Mouse (Mus musculus): ENCODE measurements at regions not wholly inside any gene's neighbourhood (a gene's known extent, or its start where the extent isn't known, plus 50 kb on each side); places are given as distances from the start of the nearest gene placed in this dataset.

GRCm38 (mm10) chr3:19429422-19430076 lies 198.9 kb downstream of the 1700064H15Rik start:
- TF ChIP-seq ZNF384 (IDR thresholded peaks at IDR 0.05; ENCODE audit: low read depth, low read length), result no peak
- TF ChIP-seq UBTF (IDR thresholded peaks at IDR 0.05; ENCODE audit: borderline replicate concordance, insufficient read depth, low read depth, low read length), result no peak
- TF ChIP-seq HCFC1 (IDR thresholded peaks at IDR 0.05; ENCODE audit: low read depth, low read length), result no peak
- TF ChIP-seq POLR2A (IDR thresholded peaks at IDR 0.05; ENCODE audit: control insufficient read depth in 1 of 2, insufficient read depth in 1 of 2, low read depth in 1 of 2, low read length in 2 of 2, poor library complexity in 1 of 2), result no peak
- TF ChIP-seq ETS1 (IDR thresholded peaks at IDR 0.05; ENCODE audit: low read depth, low read length), result no peak
- no peak for TF ChIP-seq KAT2A (conservative IDR thresholded peaks at IDR 0.05; ENCODE audit: low read depth, low read length)
- no peak for TF ChIP-seq RAD21 (IDR thresholded peaks at IDR 0.05; ENCODE audit: low read depth, low read length)
- no peak for TF ChIP-seq NRF1 (IDR thresholded peaks at IDR 0.05; ENCODE audit: insufficient read depth, low read depth, low read length, poor library complexity, severe bottlenecking)
- TF ChIP-seq POLR2AphosphoS5 (IDR thresholded peaks at IDR 0.05; ENCODE audit: borderline replicate concordance, low read depth, low read length), result no peak
- no peak for TF ChIP-seq MAFK (IDR thresholded peaks at IDR 0.05; ENCODE audit: borderline replicate concordance, low read depth, low read length)
- TF ChIP-seq MAX (IDR thresholded peaks at IDR 0.05; ENCODE audit: low read length), result no peak
- no peak for TF ChIP-seq EP300 (IDR thresholded peaks at IDR 0.05; ENCODE audit: low read depth in 1 of 2, low read length in 2 of 2)
- no peak for TF ChIP-seq ZMIZ1 (IDR thresholded peaks at IDR 0.05; ENCODE audit: low read depth, low read length)
- TF ChIP-seq CHD1 (IDR thresholded peaks at IDR 0.05; ENCODE audit: low read depth, low read length), result no peak
- no peak for TF ChIP-seq SMC3 (IDR thresholded peaks at IDR 0.05; ENCODE audit: low read depth, low read length)
- TF ChIP-seq ZKSCAN1 (IDR thresholded peaks at IDR 0.05; ENCODE audit: low read depth, low read length), result no peak
- TF ChIP-seq MAZ (IDR thresholded peaks at IDR 0.05; ENCODE audit: low read depth, low read length), result no peak
- no peak for TF ChIP-seq ZC3H11A (IDR thresholded peaks at IDR 0.05; ENCODE audit: low read depth, low read length)
- no peaks in the 10 kb centered on the region for H3K27me3 ChIP-seq (ENCODE audit: control insufficient read depth in 1 of 2, insufficient read depth in 2 of 2, low read length in 2 of 2)
- H3K36me3 ChIP-seq (ENCODE audit: control insufficient read depth in 1 of 2, insufficient read depth in 2 of 2, low read length in 2 of 2), result no peaks in the 10 kb centered on the region
- H3K4me3 ChIP-seq (ENCODE audit: control insufficient read depth in 1 of 2, insufficient read depth in 1 of 2, low read depth in 2 of 2, low read length in 2 of 2), result no peak overlapping the region
- H3K27ac ChIP-seq (ENCODE audit: control insufficient read depth, low read depth, low read length), result no peak overlapping the region
- H3K9ac ChIP-seq (ENCODE audit: control insufficient read depth, low read depth, low read length, poor library complexity, severe bottlenecking), result no peak overlapping the region
- no peaks in the 10 kb centered on the region for H3K79me2 ChIP-seq (ENCODE audit: control insufficient read depth, insufficient read depth, low read length, poor library complexity)
- no peak for DNase-seq (ENCODE audit: low read depth, low spot score)
- no peaks in the 10 kb centered on the region for H3K9me3 ChIP-seq (replicated peaks; ENCODE audit: insufficient read depth, low read length)
- no peaks in the 10 kb centered on the region for H3K4me1 ChIP-seq (ENCODE audit: control insufficient read depth in 1 of 2, insufficient read depth in 2 of 2, low read length in 2 of 2)

- no peak overlapping the region for H3K9ac ChIP-seq (ENCODE audit: control insufficient read depth, low read depth, low read length, poor library complexity, severe bottlenecking)
- no peaks in the 10 kb centered on the region for H3K9me3 ChIP-seq (replicated peaks; ENCODE audit: insufficient read depth, low read length)
- H3K4me3 ChIP-seq (ENCODE audit: control insufficient read depth in 1 of 2, insufficient read depth in 1 of 2, low read depth in 2 of 2, low read length in 2 of 2), result no peak overlapping the region
- no peaks in the 10 kb centered on the region for H3K4me1 ChIP-seq (ENCODE audit: control insufficient read depth in 1 of 2, insufficient read depth in 2 of 2, low read length in 2 of 2)
- H3K79me2 ChIP-seq (ENCODE audit: control insufficient read depth, insufficient read depth, low read length, poor library complexity), result no peaks in the 10 kb centered on the region
- no peaks in the 10 kb centered on the region for H3K27me3 ChIP-seq (ENCODE audit: control insufficient read depth in 1 of 2, insufficient read depth in 2 of 2, low read length in 2 of 2)
- no peaks in the 10 kb centered on the region for H3K36me3 ChIP-seq (ENCODE audit: control insufficient read depth in 1 of 2, insufficient read depth in 2 of 2, low read length in 2 of 2)
- no peak overlapping the region for H3K27ac ChIP-seq (ENCODE audit: control insufficient read depth, low read depth, low read length)
- no peak for TF ChIP-seq CHD1 (IDR thresholded peaks at IDR 0.05; ENCODE audit: low read depth, low read length)
- no peak for TF ChIP-seq BHLHE40 (IDR thresholded peaks at IDR 0.05; ENCODE audit: borderline replicate concordance, low read depth, low read length)
- no peak for TF ChIP-seq MYC (IDR thresholded peaks at IDR 0.05; ENCODE audit: low read depth, low read length)
- no peak for TF ChIP-seq MEF2A (IDR thresholded peaks at IDR 0.05; ENCODE audit: extremely low read depth, insufficient replicate concordance, low read depth, low read length, poor library complexity, severe bottlenecking)
- TF ChIP-seq E2F4 (IDR thresholded peaks at IDR 0.05; ENCODE audit: borderline replicate concordance, low read depth, low read length), result no peak
- no peak for TF ChIP-seq ETS1 (IDR thresholded peaks at IDR 0.05; ENCODE audit: low read depth, low read length)
- no peak for TF ChIP-seq EP300 (IDR thresholded peaks at IDR 0.05; ENCODE audit: low read depth in 1 of 2, low read length in 2 of 2)
- no peak for TF ChIP-seq ZC3H11A (IDR thresholded peaks at IDR 0.05; ENCODE audit: low read depth, low read length)
- TF ChIP-seq NELFE (IDR thresholded peaks at IDR 0.05; ENCODE audit: low read depth, low read length), result no peak
- TF ChIP-seq JUND (IDR thresholded peaks at IDR 0.05; ENCODE audit: low read depth, low read length), result no peak
- TF ChIP-seq KAT2A (conservative IDR thresholded peaks at IDR 0.05; ENCODE audit: low read depth, low read length), result no peak
- no peak for TF ChIP-seq SMC3 (IDR thresholded peaks at IDR 0.05; ENCODE audit: low read depth, low read length)
- no peak for DNase-seq (ENCODE audit: low read depth, low spot score)
Observed at GRCm38 (mm10) chr3:19429010-19429409, 199.5 kb downstream of the 1700064H15Rik start.
